Mouse (Mus musculus) 416B (cell line): ENCODE data around the gene Hnrnpul2.
"Not testable (repeated sequence)": the region's sequence is repeated elsewhere in the genome, so short reads cannot be mapped to it uniquely, and the experiment has no call there.

Experiments
- DNase-seq: peaks from one replicate; pipeline ENCODE4 v3.0.0; 2011; ENCODE audit warnings: low read depth

Hnrnpul2 gene

DNA sequence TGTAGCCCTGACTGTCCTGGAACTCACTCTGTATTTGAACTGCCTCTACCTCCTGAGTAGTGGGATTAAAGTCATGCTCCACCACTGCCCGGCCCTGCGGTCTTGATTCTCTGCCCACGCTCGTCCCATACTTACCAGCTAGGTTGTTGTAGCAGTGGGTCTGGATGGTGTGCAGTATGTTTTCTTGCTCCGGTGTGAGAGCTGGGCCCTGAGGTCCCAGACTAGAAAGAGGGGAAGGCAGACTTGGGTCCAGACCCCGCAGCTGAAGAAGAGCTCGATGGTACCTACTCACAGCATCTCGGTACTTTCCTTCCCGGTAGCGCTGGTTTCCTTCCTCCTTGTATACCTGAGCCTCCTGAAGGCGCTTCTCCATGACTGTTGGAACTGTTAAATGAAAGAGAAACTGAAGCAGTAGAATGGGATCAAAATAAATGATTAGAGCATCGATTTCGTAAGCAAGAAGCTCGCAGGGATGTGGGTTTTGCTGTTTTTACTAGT lies 1.5 kb upstream of the Hnrnpul2 start:
- DNase-seq, result no peak

DNA sequence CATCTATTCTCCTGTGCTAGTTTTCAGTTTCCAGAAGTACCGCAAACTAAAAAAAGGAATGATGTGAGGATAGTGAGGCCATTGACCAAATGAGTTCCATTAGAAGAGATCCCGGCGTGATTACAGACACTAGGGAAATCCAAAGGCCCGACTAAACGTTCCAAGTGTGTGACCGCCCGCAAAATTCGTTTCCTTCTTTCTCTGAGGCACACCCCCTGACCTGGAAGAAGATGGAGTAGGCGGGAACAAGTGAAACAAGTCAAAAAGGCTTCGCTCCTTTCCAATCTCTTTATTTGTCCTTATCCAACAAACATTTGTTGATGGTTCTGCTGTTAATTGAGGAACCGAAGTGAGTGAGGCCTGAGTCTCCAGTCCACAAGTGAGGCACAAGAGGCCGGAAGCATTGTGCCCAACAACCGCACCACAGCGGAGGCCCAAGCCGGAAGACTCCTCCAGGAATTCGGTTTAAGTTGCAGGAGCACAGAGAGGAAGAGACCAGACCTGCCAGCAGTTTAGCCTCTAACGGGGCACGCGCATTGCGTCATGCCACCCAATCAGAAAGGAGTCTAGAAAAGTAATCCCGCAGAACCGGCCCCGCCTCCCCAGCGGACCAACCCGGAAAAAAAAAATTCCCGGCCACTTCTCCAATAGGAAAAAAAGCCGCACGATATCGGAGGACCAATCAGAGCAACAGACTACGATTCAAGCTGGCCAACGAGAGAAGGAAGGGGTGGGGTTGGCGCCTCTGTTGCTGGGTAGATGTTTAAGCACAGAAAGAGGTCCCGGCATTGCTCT lies 812 bp upstream of the Hnrnpul2 start, which contains the start of gene Ttc9c:
Gene Ttc9c (minus strand): TSS at position 533 of the 795 bp plus-strand sequence.
- DNase-seq, result peak; percentile 100

DNA sequence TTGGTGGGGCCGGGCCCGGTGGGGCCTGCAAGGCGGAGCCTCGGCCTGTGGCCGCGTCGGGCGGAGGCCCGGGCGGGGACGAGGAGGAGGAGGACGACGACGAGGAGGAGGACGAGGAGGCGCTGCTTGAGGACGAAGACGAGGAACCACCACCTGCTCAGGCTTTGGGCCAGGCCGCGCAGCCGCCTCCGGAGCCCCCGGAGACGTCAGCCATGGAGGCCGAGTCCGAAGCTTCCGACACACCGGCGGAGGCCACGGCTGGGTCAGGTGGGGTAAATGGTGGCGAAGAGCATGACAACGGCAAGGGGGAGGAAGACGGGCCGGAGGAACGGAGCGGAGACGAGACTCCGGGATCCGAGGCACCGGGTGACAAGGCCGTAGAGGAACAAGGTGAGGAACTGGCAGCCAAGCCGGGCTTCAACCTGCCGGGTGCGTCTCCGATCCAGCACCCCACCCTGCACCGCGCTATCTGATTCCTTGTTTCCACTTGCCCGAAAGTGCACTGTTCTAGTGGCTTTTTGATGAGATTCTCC lies 680 bp downstream of the Hnrnpul2 start:
- no peak for DNase-seq

DNA sequence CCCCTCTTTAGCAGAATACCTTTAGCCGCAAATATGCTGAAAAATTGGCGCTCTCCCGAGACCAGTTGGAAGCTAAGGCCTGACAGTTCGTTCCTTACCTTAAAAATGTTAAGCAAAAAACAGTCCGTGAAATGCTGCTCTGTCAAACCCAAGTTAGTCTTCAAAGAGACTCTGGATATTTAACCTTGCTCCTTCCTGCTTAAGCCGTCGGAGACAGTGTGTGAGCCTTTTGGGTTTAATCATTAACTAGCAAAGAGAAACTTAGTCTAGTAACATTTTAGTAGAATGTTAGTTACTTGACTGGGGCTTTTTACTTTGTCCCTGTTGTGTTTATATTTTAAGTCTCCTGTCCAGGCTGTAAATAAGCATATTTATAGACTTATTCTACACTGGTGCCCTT lies 1.3 kb downstream of the Hnrnpul2 start:
- DNase-seq, result no peak

DNA sequence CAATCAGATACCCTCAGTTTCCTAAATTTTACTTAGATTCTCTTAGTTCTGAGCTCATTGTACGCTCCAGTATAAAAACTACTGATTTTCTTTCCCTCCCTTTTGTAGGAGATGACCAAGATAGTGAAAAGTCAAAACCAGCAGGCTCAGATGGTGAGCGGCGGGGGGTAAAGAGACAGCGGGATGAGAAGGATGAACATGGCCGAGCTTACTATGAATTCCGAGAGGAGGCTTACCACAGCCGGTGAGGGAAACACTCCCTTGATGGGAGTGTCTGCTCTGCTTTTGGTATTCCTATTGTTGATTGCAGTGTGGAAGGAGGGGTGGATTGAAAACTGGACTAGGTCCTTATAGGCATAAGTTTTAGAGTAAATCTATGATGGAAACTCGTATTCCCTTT lies 2.9 kb downstream of the Hnrnpul2 start:
- no peak for DNase-seq

DNA sequence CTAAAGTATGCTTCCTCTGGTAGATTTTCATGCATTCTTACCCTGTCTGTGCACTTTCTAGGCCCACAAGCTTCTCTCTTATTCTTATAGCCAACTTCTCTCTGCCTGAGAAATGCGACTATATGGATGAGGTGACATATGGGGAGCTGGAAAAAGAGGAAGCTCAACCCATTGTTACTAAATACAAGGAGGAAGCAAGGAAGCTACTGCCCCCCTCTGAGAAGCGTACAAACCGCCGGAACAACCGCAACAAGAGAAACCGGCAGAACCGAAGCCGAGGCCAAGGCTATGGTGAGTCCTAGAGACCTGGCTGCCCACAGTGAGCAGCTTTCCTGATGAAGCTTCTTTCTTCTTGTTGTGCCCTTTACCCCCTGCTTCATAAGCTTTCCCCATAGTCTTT lies 9.8 kb downstream of the Hnrnpul2 start, which contains the start of gene AC129217.1:
Gene AC129217.1 (plus strand): TSS at position 114 of the 400 bp plus-strand sequence.
- peak; percentile 52 for DNase-seq

DNA sequence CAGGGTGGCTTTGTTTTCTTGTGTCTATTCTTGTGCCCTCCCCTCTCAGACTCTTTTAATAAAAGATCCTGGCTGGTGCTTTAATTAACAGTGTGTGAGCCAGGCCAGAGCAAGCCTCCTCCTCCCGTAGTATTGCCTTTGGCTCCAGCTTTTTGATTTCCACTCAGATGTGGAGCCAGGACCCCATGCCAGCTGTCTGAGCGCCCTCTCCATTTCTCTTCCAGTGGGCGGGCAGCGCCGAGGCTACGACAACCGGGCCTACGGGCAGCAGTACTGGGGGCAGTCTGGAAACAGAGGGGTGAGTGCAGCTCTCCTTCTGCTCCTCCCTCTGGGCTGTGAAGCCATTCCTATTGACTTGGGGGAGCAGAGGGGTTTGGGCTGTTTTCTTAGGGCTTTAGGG lies 10.9 kb downstream of the Hnrnpul2 start:
- DNase-seq, result no peak

DNA sequence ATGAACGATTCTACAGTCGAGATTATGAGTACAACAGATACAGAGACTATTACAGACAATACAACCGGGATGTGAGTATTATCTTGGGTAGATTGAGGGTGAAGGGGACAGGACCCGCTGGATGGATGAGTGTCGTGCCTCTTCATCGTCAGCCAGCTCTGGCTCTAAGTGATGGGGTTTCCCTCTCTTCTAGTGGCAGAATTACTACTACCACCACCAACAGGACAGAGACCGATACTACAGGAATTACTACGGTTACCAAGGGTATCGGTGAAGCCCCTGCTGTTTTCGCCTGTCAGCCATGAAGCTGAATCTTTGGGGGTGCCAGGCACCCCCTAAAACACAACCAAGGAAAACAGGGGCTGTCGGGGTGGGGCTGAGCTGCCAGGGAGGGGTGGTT lies 11.5 kb downstream of the Hnrnpul2 start:
- no peak for DNase-seq

DNA sequence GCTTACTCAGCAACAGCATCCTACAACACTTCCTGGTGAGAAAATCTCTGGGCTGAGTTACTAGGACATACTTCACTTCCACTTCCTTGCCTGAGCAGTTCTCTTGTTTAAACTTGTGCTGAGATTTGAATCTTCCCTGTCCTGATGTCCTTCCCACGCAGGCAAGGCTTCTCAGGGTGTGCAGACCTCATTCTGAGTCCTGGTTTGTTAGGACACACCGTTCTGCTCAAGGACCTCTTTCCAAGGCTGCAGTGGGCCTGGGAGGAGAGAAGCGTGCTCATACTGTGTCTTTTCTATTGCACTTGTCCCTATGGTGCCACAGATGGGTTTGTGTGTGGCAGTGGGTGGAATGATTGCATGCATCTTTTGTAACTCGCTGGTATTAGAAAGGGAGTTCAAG lies 13.2 kb downstream of the Hnrnpul2 start:
- DNase-seq, result no peak

DNA sequence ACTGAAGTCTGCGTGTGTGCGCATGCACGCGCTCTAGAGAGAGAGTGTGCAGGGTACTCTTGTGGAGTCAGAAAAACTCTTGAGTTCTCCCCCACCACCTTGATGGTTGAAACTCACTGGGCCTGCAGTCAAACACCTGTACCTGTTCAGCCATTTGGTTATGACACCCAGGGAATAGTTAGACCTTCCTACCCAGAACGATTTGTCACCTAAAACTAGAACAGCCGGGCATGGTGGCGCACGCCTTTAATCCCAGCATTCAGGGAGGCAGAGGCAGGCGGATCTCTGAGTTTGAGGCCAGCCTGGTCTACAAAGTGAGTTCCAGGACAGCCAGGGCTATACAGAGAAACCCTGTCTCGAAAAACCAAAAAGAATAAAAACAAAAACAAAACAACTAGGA lies 16.5 kb downstream of the Hnrnpul2 start:
- not testable (repeated sequence) for DNase-seq

DNA sequence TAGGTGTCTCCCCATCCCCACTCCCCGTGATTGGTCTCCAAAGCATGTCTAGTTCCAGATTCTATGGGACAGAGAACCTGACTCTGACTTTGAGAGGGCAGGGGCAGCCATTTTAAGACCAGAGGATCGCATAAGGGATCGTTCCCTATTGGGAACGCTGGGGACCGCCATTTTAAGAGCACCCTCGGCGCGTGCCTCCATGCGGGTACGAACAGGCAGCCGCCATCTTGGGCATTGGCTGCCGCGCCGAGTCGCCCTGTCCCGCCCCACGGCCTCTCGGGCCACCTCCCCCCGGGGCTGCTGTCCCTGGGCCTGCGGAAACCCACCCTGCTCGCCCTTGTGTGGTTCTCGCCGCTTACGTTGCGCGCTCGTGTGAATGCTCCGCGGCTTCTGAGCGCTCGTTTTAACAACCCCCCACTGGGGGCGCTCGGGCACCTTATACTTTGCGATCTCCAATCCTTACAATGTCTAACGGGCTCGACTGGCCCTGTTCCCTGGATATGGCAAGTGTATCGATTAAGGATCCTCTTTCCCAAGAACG lies 17.5 kb downstream of the Hnrnpul2 start, which contains the start of gene Bscl2:
Gene Bscl2 (plus strand): TSS at position 217 of the 541 bp plus-strand sequence.
- DNase-seq, result no peak

DNA sequence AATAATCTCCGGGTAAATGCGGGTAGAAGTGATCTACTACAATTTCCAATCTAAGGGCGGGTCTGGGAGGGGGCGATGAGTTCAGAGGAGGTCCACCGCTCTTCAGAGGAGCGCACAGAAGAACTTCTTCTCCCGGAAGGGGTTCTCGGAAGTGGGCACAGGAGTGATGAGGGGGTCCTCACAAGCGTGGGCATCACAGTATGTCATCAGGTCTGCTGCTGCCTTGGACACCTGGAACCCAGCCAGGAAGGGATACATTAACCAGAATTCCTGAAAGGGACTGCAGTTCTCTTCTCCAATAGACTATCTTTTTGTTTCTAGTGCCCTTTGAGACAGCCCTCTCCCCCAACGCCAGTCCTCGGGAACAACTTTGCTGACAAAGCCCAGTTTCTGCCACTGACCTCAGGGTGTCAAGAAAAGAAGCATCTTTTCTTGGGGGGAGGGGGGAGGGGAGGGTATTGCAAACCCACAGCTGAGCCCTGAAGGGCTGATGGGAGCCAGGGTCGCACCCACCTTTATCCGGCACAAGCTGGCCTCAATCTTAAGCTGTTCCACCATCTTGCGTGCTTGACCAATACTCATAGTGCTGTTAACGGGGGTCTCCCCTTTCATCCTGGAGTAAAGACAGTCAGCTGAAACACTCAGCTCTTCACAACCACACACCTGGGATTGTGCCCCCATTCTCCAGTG lies 18.4 kb downstream of the Hnrnpul2 start:
- DNase-seq, result no peak

DNA sequence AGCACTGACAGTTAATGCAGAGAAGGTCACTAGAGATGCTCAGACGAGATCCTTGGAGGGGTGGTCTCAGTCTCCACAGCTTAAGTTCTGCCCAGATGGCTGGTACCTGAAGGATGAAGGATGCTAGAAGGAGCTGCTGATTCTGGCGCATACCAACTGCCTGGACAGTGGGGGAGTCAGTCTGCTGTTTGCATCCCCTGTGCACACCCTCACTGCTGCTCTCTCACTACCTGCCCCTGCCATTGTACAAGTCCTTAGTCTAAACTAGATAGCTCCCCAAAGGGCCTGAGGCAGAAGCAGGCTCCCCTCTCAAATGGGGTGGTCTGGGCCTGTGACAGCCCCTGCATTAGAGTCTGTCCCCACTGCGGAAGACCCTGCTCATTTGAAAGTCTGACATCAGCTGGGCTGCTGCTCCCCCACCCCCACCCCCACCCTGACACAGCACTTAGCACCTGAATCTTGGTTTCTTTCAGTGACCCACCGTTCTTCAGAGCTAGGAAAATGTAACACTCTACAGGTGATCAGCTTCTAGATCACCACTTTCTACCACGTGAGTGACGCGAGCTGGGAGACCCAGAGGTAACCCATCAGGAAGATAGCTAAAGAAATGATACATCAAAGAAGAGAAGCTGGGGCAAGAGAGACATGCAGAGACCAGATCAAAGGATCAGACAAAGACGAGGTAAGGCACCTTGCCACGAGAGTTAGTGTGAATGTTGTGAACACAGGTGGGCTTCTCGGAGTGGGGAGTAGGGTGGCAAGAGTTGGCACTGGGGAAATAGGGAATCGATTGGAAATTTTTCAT lies 19.5 kb downstream of the Hnrnpul2 start, which contains the start of gene Gng3:
Gene Gng3 (minus strand): TSS at position 92 of the 805 bp plus-strand sequence.
- DNase-seq, result no peak

DNA sequence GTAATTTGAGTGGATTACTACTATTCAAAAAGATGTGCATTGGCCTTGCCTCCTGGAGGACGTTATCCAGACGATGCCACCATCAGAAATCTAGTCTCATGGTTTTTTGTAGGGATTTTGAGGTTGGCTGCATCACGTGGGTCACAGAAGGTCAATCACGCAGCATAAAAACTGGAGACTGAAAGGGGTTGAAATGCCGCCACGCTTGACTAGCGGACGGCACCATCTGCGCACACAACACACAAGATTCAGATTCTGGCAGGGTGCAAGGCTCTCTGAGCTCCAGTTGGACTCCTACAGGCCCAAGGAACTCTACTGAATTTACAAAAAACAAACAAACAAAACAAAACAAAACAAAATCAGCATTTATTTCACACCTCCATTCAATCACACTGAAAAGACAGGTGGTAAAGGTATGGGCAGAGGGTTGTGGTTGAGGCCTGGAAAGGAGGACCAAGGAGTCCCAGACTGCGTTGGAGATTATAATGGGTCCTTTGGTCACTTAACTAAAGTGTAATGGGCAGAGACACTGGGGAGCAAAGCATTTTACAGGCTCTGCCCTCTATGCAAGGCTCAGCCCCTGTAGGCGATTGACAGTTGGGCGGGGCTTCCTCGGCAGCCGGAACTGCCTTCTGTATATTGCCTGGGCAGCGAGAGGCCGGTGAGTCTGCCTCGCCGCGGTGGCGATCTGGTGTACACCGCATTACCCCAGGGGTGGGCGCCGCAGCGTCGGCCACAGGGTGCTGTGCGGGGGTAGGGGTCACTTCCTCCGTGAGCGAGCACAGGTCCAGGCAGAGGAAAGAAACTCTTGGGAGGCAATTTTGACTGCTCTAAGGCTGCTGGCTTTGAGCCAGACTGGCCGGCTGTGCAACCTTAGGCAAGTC lies 20.3 kb downstream of the Hnrnpul2 start:
- peak; percentile 79 for DNase-seq

DNA sequence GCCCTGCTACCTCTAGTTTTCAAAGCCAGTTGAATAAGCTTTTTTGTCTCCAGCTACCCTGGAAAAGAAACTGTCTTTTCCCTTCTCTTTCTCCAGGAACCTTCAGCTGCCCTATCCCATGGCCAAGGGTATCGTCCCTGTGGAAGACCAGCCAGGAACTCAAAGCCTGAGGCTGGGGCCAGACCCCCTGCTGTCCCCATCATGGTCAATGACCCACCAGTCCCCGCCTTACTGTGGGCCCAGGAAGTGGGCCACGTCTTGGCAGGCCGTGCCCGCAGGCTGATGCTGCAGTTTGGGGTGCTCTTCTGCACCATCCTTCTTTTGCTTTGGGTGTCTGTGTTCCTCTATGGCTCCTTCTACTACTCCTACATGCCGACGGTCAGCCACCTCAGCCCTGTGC lies 21.2 kb downstream of the Hnrnpul2 start:
- no peak for DNase-seq

DNA sequence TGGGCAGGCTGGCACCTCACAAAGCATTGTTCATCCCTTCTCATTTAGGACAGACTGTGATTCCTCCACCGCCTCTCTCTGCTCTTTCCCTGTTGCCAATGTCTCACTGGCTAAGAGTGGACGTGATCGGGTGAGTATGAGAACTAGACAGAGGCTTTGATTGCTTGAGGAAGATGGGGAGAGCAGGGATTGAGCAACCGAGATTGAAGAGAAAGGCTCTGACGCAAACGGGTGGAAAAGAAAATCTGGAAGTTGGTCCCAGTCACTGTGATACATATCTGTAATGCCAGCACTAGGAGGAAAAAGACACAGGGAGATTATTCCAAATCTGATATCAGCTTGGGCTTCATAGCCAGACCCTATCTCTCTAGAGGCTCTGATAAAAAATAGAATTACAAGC lies 23.2 kb downstream of the Hnrnpul2 start:
- DNase-seq, result no peak

DNA sequence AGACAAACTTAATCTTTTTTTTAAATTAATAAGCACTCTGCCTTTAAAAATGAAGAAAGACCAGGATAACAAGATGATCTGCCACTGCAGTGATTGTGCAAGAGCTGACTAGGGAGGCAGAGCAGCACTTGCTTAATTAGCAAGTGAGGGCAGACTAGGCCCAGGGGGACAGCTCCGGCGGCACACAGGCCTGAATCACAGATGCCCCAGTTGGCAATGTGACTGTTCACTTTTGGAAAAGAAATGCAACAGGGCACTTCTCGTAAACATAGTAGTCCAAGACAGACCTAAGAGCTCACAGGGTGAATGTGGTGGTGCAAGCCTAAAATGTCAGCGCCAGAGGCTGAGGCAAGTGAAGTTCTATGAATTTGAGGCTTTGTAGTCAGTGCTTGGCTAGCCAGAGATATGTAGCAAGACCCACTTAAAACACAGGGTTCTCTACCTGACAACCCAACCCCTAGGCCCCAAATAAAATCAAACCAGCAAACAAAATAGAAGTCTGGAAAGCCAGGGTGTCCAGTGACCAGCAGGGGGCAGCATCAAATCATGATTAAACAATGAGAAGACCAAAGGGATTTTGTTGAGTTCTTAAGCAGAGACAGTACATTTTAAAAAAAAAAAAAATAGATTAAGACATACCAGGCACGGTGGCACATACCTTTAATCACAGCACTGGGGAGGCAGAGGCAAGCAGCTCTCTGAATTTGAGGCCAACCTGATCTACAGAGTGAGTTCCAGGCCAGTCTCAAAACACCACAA lies 24.7 kb downstream of the Hnrnpul2 start:
- peak; percentile 83 for DNase-seq

DNA sequence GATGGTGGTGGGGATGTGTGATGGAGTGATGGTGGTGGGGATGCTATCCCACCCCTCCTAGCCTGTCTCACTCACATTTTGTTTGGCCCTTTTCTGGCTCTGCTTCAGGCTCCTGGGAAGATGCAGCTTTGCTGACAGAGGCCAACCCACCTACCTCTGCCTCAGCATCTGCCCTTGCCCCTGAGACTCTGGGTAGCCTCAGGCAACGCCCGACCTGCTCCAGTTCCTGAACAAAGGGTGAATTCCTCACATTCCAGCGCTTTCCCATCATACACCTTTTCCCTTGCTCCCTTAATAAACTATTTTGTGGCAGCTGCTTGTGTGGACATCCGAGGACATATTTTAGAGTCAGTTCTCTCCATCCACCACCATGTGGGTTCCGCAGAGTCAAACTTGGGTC lies 28.5 kb downstream of the Hnrnpul2 start:
- no peak for DNase-seq

DNA sequence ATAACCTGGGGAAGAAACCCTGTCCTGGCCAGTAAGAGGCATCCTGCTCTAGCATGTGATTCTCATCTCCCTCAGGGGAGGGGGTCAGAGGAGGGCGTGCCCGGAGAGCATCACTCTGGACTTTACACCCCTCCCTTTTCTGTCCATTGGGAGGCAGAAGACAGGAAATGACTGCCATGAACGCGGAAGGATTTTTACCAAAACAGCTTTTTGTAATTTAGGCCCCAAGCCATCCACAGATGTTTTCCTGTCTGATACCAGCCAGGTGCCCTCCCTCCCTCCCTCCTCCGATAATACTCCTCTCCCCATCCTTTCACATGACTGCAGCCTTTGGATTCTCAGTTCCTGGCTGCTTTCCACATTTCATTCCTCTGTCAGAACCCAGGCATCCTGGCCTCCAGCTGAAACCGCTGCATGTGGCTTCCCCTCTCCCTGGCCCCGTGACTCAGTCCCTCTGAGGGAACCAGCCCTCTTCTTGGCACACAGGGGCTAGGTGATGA lies 30.6 kb downstream of the Hnrnpul2 start, which contains the start of gene Lrrn4cl:
Gene Lrrn4cl (plus strand): TSS at position 367 of the 500 bp plus-strand sequence.
- peak; percentile 44 for DNase-seq
